Mouse (Mus musculus): ENCODE measurements around the gene Cyfip2.

- TF ChIP-seq POLR2A (IDR thresholded peaks at IDR 0.05; ENCODE audit: borderline replicate concordance, extremely low read depth, insufficient read depth, insufficient read length, poor library complexity, severe bottlenecking): no peak
- TF ChIP-seq CTCF (IDR thresholded peaks at IDR 0.05; ENCODE audit: borderline replicate concordance, extremely low read depth, insufficient read depth, insufficient read length): peak; percentile 36; the same call in 1 of the 2 replicates
These were observed 21.7 kb downstream of the Cyfip2 start for GRCm38 (mm10) chr11:46290988-46291405.

Measured in brain, embryonic 14.5 days (tissue).